Mouse (Mus musculus) heart, embryonic 14.5 days (tissue): ENCODE results near the gene Kmo. TPM values are rescaled to one million over a fixed set of nuclear protein-coding genes. Genes with fewer than 3 reads are reported as not detected.

Experiments used
- ATAC-seq: fragments of 200-750 bp; cut with Nextera tagmentation; 2 replicates; pipeline ENCODE4 v1.8.0; 2017; ENCODE audit warnings: low read depth, moderate TSS enrichment; ENCODE audit not compliant: insufficient number of reproducible peaks, insufficient read depth, low FRiP score
- H3K27ac ChIP-seq, 2 experiments: fragments of 200-500 bp in 1 of 2; fragments of 300-500 bp in 1 of 2; sonication (generic) in 1 of 2; replicated peaks in 1 of 2; 2 replicates each; pipeline ENCODE4 v1.5.1; 2012 to 2014; ENCODE audit warnings: low read depth in 2 of 2, low read length in 2 of 2, control low read depth in 1 of 2, mild to moderate bottlenecking in 1 of 2, mixed read lengths in 1 of 2; ENCODE audit not compliant: control insufficient read depth in 1 of 2, insufficient read depth in 1 of 2
- H3K27me3 ChIP-seq: fragments of 300-500 bp; sonication (generic); 2 replicates; pipeline ENCODE4 v1.6.1; 2014; ENCODE audit warnings: mild to moderate bottlenecking, low read length, control low read depth; ENCODE audit not compliant: control insufficient read depth, insufficient read depth
- H3K36me3 ChIP-seq: fragments of 300-500 bp; sonication (generic); 2 replicates; pipeline ENCODE4 v1.6.1; 2014; ENCODE audit warnings: mild to moderate bottlenecking, control low read depth, low read length, mixed read lengths; ENCODE audit not compliant: control insufficient read depth, insufficient read depth
- H3K4me1 ChIP-seq, 2 experiments: fragments of 200-500 bp in 1 of 2; fragments of 300-500 bp in 1 of 2; sonication (generic) in 1 of 2; 2 replicates each; pipeline ENCODE4 v1.6.1; 2012 to 2014; ENCODE audit warnings: low read length in 2 of 2, control low read depth in 1 of 2, mixed read lengths in 1 of 2; ENCODE audit not compliant: control insufficient read depth in 2 of 2, insufficient read depth in 2 of 2
- H3K4me2 ChIP-seq: fragments of 300-500 bp; sonication (generic); 2 replicates; pipeline ENCODE4 v1.6.1; 2014; ENCODE audit warnings: mild to moderate bottlenecking, low read length
- H3K4me3 ChIP-seq, 2 experiments: fragments of 200-500 bp in 1 of 2; fragments of 300-500 bp in 1 of 2; sonication (generic) in 1 of 2; 2 replicates each; pipeline ENCODE4 v1.5.1; 2012 to 2014; ENCODE audit warnings: low read length in 2 of 2, mild to moderate bottlenecking in 2 of 2, control low read depth in 1 of 2, low read depth in 1 of 2, moderate library complexity in 1 of 2; ENCODE audit not compliant: control insufficient read depth in 1 of 2, insufficient read depth in 1 of 2
- H3K9ac ChIP-seq: fragments of 300-500 bp; sonication (generic); 2 replicates; pipeline ENCODE4 v1.6.1; 2014; ENCODE audit warnings: mild to moderate bottlenecking, low read length
- H3K9me3 ChIP-seq: fragments of 300-500 bp; sonication (generic); 2 replicates; pipeline ENCODE4 v1.6.1; 2016; ENCODE audit warnings: low read length, control low read depth; ENCODE audit not compliant: control insufficient read depth
- WGBS: fragments of 180-500 bp; shearing (Covaris S2); extraction: QIAGEN DNeasy Blood & Tissue Kit; methylation state at CpG from one replicate; pipeline ENCODE4 v1.1.7; 2014; 5-methylcytosine and 5-hydroxymethylcytosine counted together
- polyA plus RNA-seq: library from polyadenylated mRNA; unstranded; fragments of >200 nt; fragmentation: Nextera tagmentation; extraction: Ambion mirVana; gene quantifications from 2 replicates; pipeline ENCODE4 v1.2.1, GENCODE M21; 2014

Kmo gene
- polyA plus RNA-seq, 1 experiment from 2014 or later = 0.36 TPM

- no peak overlapping the region for H3K27ac ChIP-seq
- 89% methylated on average over 4 of the region's 4 CpGs for WGBS
- no peaks in the 10 kb centered on the region for H3K4me1 ChIP-seq
These were observed 39.7 kb downstream of the Kmo start for GRCm38 (mm10) chr1:175659900-175660299.

GRCm38 (mm10) chr1:175668666-175669405, 48.7 kb downstream of the Kmo start:
- Histone ChIP-seq H3K9me3 (no peaks in the 10 kb centered on the region), H3K27me3 (no peaks in the 10 kb centered on the region), H3K36me3 (no peaks in the 10 kb centered on the region), H3K27ac (no peak overlapping the region), H3K9ac (no peak overlapping the region), H3K4me1 (no peaks in the 10 kb centered on the region), H3K4me2 (no peak overlapping the region), H3K4me3 (no peak overlapping the region)
- 60% methylated on average over 5 of the region's 5 CpGs for WGBS
- ATAC-seq = 0 out of 2 replicates have a peak, but pooled peaks have one; percentile 17

More at GRCm38 (mm10) chr1:175659900-175660299, 39.7 kb downstream of the Kmo start:
- no peak overlapping the region for H3K4me3 ChIP-seq
- H3K27me3 ChIP-seq = no peaks in the 10 kb centered on the region
- no peak overlapping the region for H3K9ac ChIP-seq
- peaks cover 14% of the 10 kb centered on the region for H3K36me3 ChIP-seq
- H3K9me3 ChIP-seq = no peaks in the 10 kb centered on the region
- H3K4me2 ChIP-seq = no peak overlapping the region
- ATAC-seq = no peak

- Histone ChIP-seq H3K9ac (no peak overlapping the region), H3K4me3 (no peak overlapping the region), H3K9me3 (no peaks in the 10 kb centered on the region), H3K4me2 (no peak overlapping the region), H3K36me3 (no peaks in the 10 kb centered on the region), H3K27me3 (no peaks in the 10 kb centered on the region), H3K4me1 (no peaks in the 10 kb centered on the region), H3K27ac (no peak overlapping the region)
- 94% methylated on average over 3 of the region's 3 CpGs for WGBS
- no peak for ATAC-seq
These were observed 49.3 kb downstream of the Kmo start for GRCm38 (mm10) chr1:175669456-175669855.

GRCm38 (mm10) chr1:175670042-175670441, 49.9 kb downstream of the Kmo start:
- Histone ChIP-seq H3K27ac (no peak overlapping the region), H3K36me3 (no peaks in the 10 kb centered on the region), H3K4me3 (no peak overlapping the region), H3K9me3 (no peaks in the 10 kb centered on the region), H3K4me1 (no peaks in the 10 kb centered on the region), H3K9ac (no peak overlapping the region), H3K4me2 (no peak overlapping the region), H3K27me3 (no peaks in the 10 kb centered on the region)
- WGBS = 86% methylated on average over 7 of the region's 7 CpGs
- ATAC-seq = no peak

GRCm38 (mm10) chr1:175671626-175672025, 51.4 kb downstream of the Kmo start:
- no peak for ATAC-seq
- Histone ChIP-seq H3K4me1 (0 out of 4 replicates have a peak, but pooled peaks cover 0 to 2% of the 10 kb centered on the region in 2 experiments), H3K36me3 (no peaks in the 10 kb centered on the region), H3K9ac (no peak overlapping the region), H3K4me3 (no peak overlapping the region), H3K27me3 (no peaks in the 10 kb centered on the region), H3K9me3 (no peaks in the 10 kb centered on the region), H3K27ac (no peak overlapping the region), H3K4me2 (no peak overlapping the region)
- 21% methylated on average over 1 of the region's 1 CpGs for WGBS

GRCm38 (mm10) chr1:175673563-175674325, 53.6 kb downstream of the Kmo start:
- H3K4me2 ChIP-seq = no peak overlapping the region
- no peak overlapping the region for H3K27ac ChIP-seq
- WGBS = 86% methylated on average over 7 of the region's 7 CpGs
- no peaks in the 10 kb centered on the region for H3K27me3 ChIP-seq
- ATAC-seq = no peak
- H3K4me3 ChIP-seq = no peak overlapping the region
- no peaks in the 10 kb centered on the region for H3K36me3 ChIP-seq
- H3K9ac ChIP-seq = no peak overlapping the region
- H3K4me1 ChIP-seq = 0 out of 4 replicates have a peak, but pooled peaks cover 0 to 2% of the 10 kb centered on the region in 2 experiments
- no peaks in the 10 kb centered on the region for H3K9me3 ChIP-seq

- H3K4me2 ChIP-seq = no peak overlapping the region
- 0 out of 4 replicates have a peak, but pooled peaks cover 0 to 2% of the 10 kb centered on the region in 2 experiments for H3K4me1 ChIP-seq
- no peak overlapping the region for H3K9ac ChIP-seq
- 68% methylated on average over 6 of the region's 6 CpGs for WGBS
- no peak for ATAC-seq
- no peaks in the 10 kb centered on the region for H3K36me3 ChIP-seq
- no peak overlapping the region for H3K4me3 ChIP-seq
- H3K9me3 ChIP-seq = no peaks in the 10 kb centered on the region
- no peak overlapping the region for H3K27ac ChIP-seq
- H3K27me3 ChIP-seq = no peaks in the 10 kb centered on the region
These were observed 54.9 kb downstream of the Kmo start for GRCm38 (mm10) chr1:175675116-175675515.
